Mouse (Mus musculus) liver, postnatal 0 days (tissue): ENCODE measurements around the gene Ccdc57. TPM values are rescaled to one million over a fixed set of nuclear protein-coding genes. Genes with fewer than 3 reads are reported as not detected.
A peak's percentile ranks its signal among the peaks of the same experiment; 100 is the strongest.

ENCODE experiments used
- ATAC-seq: fragments of 200-750 bp; cut with Nextera tagmentation; 2 replicates; pipeline ENCODE4 v1.8.0; 2017; ENCODE audit warnings: mild to moderate bottlenecking, moderate library complexity
- DNase-seq: peaks from one replicate; pipeline ENCODE4 v3.0.0-alpha.2; 2016
- H3K27ac ChIP-seq: fragments of 300-500 bp; sonication (generic); 2 replicates; pipeline ENCODE4 v1.5.1; 2014; ENCODE audit warnings: antibody characterized with exemption, moderate library complexity, mild to moderate bottlenecking, low read depth
- H3K27me3 ChIP-seq: fragments of 300-500 bp; sonication (generic); 2 replicates; pipeline ENCODE4 v1.6.1; 2014; ENCODE audit warnings: low read length, control low read depth, mixed read lengths; ENCODE audit not compliant: insufficient read depth
- H3K36me3 ChIP-seq: fragments of 300-500 bp; sonication (generic); replicated peaks from 2 replicates; pipeline ENCODE4 v1.6.1; 2014; ENCODE audit warnings: mild to moderate bottlenecking, control low read depth, low read length, moderate library complexity, mixed read lengths; ENCODE audit not compliant: insufficient read depth
- H3K4me1 ChIP-seq: fragments of 300-500 bp; sonication (generic); 2 replicates; pipeline ENCODE4 v1.6.1; 2014; ENCODE audit warnings: antibody characterized with exemption, mild to moderate bottlenecking, control low read depth; ENCODE audit not compliant: insufficient read depth
- H3K4me2 ChIP-seq: fragments of 300-500 bp; sonication (generic); 2 replicates; pipeline ENCODE4 v1.6.1; 2014; ENCODE audit warnings: low read depth, mild to moderate bottlenecking, low read length, moderate library complexity, mixed read lengths
- H3K4me3 ChIP-seq: fragments of 300-500 bp; sonication (generic); 2 replicates; pipeline ENCODE4 v1.5.1; 2014; ENCODE audit warnings: low read depth, low read length
- H3K9ac ChIP-seq: fragments of 300-500 bp; sonication (generic); replicated peaks from 2 replicates; pipeline ENCODE4 v1.6.1; 2014; ENCODE audit warnings: mild to moderate bottlenecking, moderate library complexity
- H3K9me3 ChIP-seq: fragments of 300-500 bp; sonication (generic); 2 replicates; pipeline ENCODE4 v1.6.1; 2016; ENCODE audit warnings: mild to moderate bottlenecking, control low read depth, low read length, mixed read lengths
- CTCF ChIP-seq: sonication (generic); IDR thresholded peaks from 2 replicates; pipeline ENCODE4 v1.5.1; 2016; ENCODE audit warnings: antibody characterized with exemption, low read depth
- EP300 ChIP-seq: IDR thresholded peaks from 2 replicates; pipeline ENCODE4 v1.6.1; 2016; ENCODE audit warnings: antibody characterized with exemption, low read depth, mild to moderate bottlenecking
- WGBS: fragments of 180-500 bp; shearing (Covaris S2); extraction: QIAGEN DNeasy Blood & Tissue Kit; methylation state at CpG from one replicate; pipeline ENCODE4 v1.1.7; 2014; ENCODE audit not compliant: insufficient replicate concordance; 5-methylcytosine and 5-hydroxymethylcytosine counted together
- polyA plus RNA-seq: library from polyadenylated mRNA; unstranded; fragments of >200 nt; fragmentation: Nextera tagmentation; extraction: Ambion mirVana; gene quantifications from 2 replicates; pipeline ENCODE4 v1.2.1, GENCODE M21; 2015

The Ccdc57 gene
- polyA plus RNA-seq, 1 experiment from 2014 or later = 1.4 TPM

DNA sequence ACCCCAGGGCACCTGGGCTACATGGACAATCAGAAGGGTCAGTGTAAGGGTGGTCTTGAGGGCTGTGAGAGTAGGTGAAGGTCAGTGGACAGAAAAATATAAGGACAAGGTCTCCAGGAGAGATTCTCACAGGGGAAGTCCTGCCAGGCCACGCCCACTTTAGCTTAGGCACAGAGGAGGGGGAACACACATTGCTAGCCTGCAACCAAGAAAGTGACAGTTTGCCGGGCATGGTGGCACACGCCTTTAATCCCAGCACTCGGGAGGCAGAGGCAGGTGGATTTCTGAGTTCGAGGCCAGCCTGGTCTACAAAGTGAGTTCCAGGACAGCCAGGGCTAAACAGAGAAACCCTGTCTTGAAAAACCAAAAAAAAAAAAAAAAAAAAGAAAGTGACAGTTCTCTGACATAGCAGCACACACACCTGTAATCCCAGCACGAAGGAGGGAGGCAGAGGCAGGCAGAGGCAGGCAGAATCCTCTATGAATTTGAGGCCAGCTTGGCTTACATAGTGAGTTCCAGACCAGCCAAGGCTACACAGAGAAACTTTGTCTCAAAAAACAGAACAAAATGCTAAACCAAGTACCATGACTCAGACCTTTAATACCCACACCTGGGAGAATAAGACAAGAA lies 7.2 kb upstream of the Ccdc57 start:
- TF ChIP-seq CTCF = no peak
- TF ChIP-seq EP300 = no peak
- H3K36me3 ChIP-seq = no peaks in the 10 kb centered on the region
- H3K4me3 ChIP-seq = no peak overlapping the region
- 0 out of 2 replicates have a peak overlapping the region, but pooled peaks have one; percentile 11 for H3K4me2 ChIP-seq
- no peak for ATAC-seq
- peak overlapping the region; percentile 85 for H3K27ac ChIP-seq
- 0 out of 2 replicates have a peak, but pooled peaks cover 3% of the 10 kb centered on the region for H3K27me3 ChIP-seq
- H3K4me1 ChIP-seq = peaks cover 12% of the 10 kb centered on the region
- DNase-seq = no peak
- H3K9ac ChIP-seq = no peak overlapping the region
- H3K9me3 ChIP-seq = no peaks in the 10 kb centered on the region
- WGBS = 32% methylated on average over 5 of the region's 6 CpGs

- Histone ChIP-seq H3K27ac (peak overlapping the region; percentile 85), H3K9ac (no peak overlapping the region), H3K4me2 (peak overlapping the region; percentile 11)
Observed at GRCm38 (mm10) chr11:120938795-120939194, 6.1 kb upstream of the Ccdc57 start.

GRCm38 (mm10) chr11:120937976-120938375 lies 5.3 kb upstream of the Ccdc57 start:
- 83% methylated on average over 1 of the region's 1 CpGs for WGBS
- peaks cover 15% of the 10 kb centered on the region for H3K4me1 ChIP-seq
- no peak overlapping the region for H3K4me2 ChIP-seq
- TF ChIP-seq CTCF (no peak), EP300 (no peak)
- no peak overlapping the region for H3K4me3 ChIP-seq
- H3K36me3 ChIP-seq = no peaks in the 10 kb centered on the region
- no peaks in the 10 kb centered on the region for H3K9me3 ChIP-seq
- no peak overlapping the region for H3K9ac ChIP-seq
- H3K27me3 ChIP-seq = no peaks in the 10 kb centered on the region
- DNase-seq (no peak), ATAC-seq (peak; percentile 70)
- peak overlapping the region; percentile 37 for H3K27ac ChIP-seq

More at GRCm38 (mm10) chr11:120938795-120939194, 6.1 kb upstream of the Ccdc57 start:
- DNase-seq = peak; percentile 60
- Histone ChIP-seq H3K4me3 (no peak overlapping the region), H3K4me1 (peaks cover 12% of the 10 kb centered on the region), H3K27me3 (0 out of 2 replicates have a peak, but pooled peaks cover 3% of the 10 kb centered on the region), H3K36me3 (no peaks in the 10 kb centered on the region), H3K9me3 (no peaks in the 10 kb centered on the region)
- ATAC-seq = peak; percentile 80
- TF ChIP-seq EP300 (no peak), CTCF (no peak)
- 17% methylated on average over 4 of the region's 4 CpGs for WGBS

GRCm38 (mm10) chr11:120931479-120931878 lies 1.2 kb downstream of the Ccdc57 start:
- Histone ChIP-seq H3K9me3 (no peaks in the 10 kb centered on the region), H3K9ac (no peak overlapping the region), H3K4me1 (peaks cover 10% of the 10 kb centered on the region), H3K4me2 (no peak overlapping the region), H3K36me3 (no peaks in the 10 kb centered on the region), H3K4me3 (no peak overlapping the region), H3K27ac (no peak overlapping the region), H3K27me3 (no peaks in the 10 kb centered on the region)
- no peak for TF ChIP-seq CTCF
- no peak for TF ChIP-seq EP300
- WGBS = 91% methylated on average over 4 of the region's 4 CpGs
- no peak for DNase-seq
- ATAC-seq = no peak

DNA sequence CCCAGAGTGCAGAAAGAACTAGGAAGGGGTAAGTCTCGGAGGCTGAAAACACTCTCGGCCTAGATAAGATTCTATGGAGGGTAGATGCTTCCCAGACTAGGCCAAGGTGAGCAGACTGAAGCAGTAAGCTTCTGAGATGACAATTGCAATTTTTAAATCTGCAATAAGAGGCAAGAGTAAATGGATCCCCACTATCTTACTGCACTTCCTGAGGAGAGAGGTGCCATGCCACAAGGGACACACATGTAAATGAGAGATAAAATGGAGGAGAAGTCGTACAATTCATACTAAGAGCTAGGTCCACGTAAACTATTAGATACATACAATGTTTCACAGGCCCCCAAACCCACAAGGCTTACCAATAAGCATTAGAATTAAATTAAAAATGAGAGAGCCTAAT lies 4.2 kb downstream of the Ccdc57 start:
- ATAC-seq (no peak), DNase-seq (no peak)
- H3K36me3 ChIP-seq = 0 out of 2 replicates have a peak, but pooled peaks cover 3% of the 10 kb centered on the region
- H3K4me2 ChIP-seq = no peak overlapping the region
- H3K27me3 ChIP-seq = no peaks in the 10 kb centered on the region
- H3K9ac ChIP-seq = no peak overlapping the region
- peaks cover 10% of the 10 kb centered on the region for H3K4me1 ChIP-seq
- H3K27ac ChIP-seq = no peak overlapping the region
- 57% methylated on average over 4 of the region's 4 CpGs for WGBS
- no peaks in the 10 kb centered on the region for H3K9me3 ChIP-seq
- no peak for TF ChIP-seq CTCF
- TF ChIP-seq EP300 = no peak
- no peak overlapping the region for H3K4me3 ChIP-seq

GRCm38 (mm10) chr11:120922528-120922927 lies 10.1 kb downstream of the Ccdc57 start:
- Histone ChIP-seq H3K9me3 (no peaks in the 10 kb centered on the region), H3K27ac (no peak overlapping the region), H3K4me3 (no peak overlapping the region), H3K27me3 (no peaks in the 10 kb centered on the region), H3K36me3 (peaks cover 6% of the 10 kb centered on the region), H3K9ac (no peak overlapping the region), H3K4me2 (no peak overlapping the region), H3K4me1 (no peaks in the 10 kb centered on the region)
- TF ChIP-seq EP300 = no peak
- no peak for TF ChIP-seq CTCF
- WGBS = 78% methylated on average over 3 of the region's 3 CpGs
- no peak for ATAC-seq
- DNase-seq = no peak
